Mouse (Mus musculus): ENCODE measurements at regions not wholly inside any gene's neighbourhood (a gene's known extent, or its start where the extent isn't known, plus 50 kb on each side); places are given as distances from the start of the nearest gene placed in this dataset.

- TF ChIP-seq POLR2A (IDR thresholded peaks at IDR 0.05; ENCODE audit: borderline replicate concordance, control insufficient read depth, low read depth, low read length) (no peak), CTCF (IDR thresholded peaks at IDR 0.05; ENCODE audit: control insufficient read depth, insufficient read depth, low read length) (no peak)
These were observed 74.1 kb upstream of the Api5 start for GRCm38 (mm10) chr2:94512027-94512426.
